Mouse (Mus musculus) kidney, adult 11 months (tissue): Measurements from ENCODE around the gene Tm7sf2.
"Not testable (repeated sequence)": the region's sequence is repeated elsewhere in the genome, so short reads cannot be mapped to it uniquely, and the experiment has no call there.

Experiments
- DNase-seq: peaks from one replicate; pipeline ENCODE4 v3.0.0; 2022

Gene Tm7sf2

DNA sequence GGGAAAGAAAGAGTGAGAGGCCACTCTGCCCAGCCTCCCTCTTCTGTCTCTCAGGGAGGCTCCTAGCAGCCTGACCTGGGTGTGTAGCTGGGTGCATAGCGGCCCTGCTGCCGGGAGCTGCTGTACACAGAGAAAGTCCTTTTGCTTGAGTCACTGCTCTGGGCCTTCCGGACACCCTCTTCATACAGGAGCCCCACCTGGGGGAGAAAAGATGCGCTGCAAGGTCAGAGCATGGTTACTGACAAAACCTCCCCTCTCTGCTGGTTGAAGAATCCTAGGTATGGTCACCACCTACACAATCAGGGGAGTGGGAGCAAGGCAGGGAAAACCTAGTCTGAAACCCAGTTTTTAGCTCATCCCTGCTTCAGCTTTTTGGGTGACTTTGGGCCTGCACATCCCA is 778 bp upstream of the Tm7sf2 start:
- no peak for DNase-seq

GRCm38 (mm10) chr19:6067011-6067723 is 1.0 kb downstream of the Tm7sf2 start:
- peak; percentile 84 for DNase-seq

DNA sequence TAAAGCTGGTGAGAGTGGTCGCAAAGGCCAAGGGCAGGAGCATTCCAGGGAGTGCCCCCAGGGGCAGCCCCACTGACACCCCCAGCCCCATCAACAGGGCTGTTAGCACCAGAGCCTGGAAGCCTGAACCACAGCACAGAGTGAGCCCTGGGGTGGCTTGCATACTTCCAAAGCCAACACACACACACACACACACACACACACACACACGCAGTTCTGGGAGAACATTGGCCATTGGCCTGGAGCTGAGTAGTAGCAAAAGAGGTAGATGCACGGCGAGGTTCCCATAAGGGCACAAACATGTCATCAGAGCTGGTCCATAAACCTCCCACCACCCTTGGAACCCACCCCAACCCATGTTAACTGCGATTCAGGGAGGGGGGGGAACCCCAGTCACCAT is 1.6 kb downstream of the Tm7sf2 start:
- no peak for DNase-seq

DNA sequence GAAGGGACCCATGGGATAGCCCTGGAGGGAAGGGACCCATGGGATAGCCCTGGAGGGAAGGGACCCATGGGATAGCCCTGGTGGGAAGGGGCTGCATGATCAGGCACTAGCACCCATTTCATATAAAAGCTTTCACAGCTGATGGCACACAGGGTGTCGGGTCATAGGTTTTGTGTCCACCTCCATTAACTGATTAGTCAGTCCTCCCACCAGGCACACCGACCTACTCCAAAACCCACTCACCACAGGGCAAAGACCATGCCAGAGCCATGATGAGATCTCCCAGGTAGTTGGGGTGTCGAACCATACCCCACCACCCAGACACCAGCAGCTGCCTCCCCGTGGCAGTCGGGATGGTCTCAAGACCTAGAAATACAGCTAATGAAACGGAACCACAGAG is 5.1 kb downstream of the Tm7sf2 start:
- DNase-seq, result no peak

- DNase-seq, result no peak
Observed at GRCm38 (mm10) chr19:6062418-6062817, 5.8 kb downstream of the Tm7sf2 start.

GRCm38 (mm10) chr19:6061641-6062302 is 6.4 kb downstream of the Tm7sf2 start:
- peak; percentile 50 for DNase-seq

DNA sequence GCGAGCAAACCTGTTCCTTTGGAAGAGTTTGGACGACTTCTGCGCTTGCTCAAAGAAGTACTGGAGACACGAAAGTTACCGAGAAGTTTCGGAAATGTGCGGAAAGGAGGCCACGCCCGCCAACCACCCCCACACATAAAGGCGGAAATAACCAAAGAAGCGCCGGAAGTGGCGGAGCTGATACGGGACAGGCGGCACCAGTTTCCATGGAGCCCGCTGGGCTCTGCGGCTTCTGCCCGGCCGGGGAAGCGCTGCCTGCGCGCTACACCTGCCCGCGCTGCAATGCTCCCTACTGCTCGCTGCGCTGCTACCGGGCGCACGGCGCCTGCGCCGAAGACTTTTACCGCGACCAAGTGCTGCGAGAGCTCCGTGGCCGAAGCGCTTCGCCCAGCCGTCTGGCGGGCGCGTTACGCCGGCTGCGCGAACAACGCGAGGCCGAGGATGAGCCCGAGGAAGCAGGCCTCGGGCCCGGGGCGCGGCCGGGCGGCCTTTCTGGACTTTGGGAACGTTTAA is 7.1 kb downstream of the Tm7sf2 start, which contains the start of gene Znhit2:
Gene Znhit2 (plus strand): TSS at position 172 of the 513 bp plus-strand sequence.
- peak; percentile 96 for DNase-seq

DNA sequence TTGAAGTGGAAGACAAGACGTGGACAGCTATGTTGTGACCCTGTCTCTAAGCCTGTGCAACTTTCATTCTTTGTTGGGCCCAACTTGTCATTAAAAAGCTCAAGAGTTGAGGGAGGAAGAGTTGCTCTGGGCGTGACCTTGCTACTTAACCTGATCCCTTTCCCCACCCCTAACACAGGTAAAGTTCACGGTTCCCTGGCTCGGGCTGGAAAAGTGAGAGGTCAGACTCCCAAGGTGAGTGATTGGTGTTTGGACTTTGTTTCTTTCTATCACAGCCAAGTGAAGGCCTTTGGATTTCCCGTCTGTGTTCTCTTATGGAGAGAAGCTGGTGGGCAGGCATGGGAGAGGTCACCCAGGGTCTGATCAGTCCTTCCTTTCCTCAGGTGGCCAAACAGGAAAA is 9.2 kb downstream of the Tm7sf2 start:
- peak; percentile 55 for DNase-seq

DNA sequence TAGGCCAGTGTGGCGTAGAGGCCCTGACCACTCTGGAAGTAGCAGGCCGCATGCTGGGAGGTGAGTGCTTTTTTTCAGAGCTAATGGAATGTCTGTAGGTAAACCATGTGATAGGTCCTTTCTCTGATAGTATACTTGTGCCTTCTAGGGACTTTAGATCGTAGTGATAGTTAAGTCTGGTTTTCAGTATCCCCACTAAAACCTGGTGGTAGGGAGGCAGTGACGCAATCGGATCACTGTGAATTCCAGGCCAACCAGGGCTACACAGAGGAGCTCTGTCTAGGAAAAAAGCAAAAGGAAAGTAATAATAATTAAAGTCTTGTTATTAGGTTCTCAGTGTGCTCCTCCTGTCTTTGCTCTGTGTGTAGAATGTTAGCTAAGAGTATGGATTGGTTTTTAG is 9.7 kb downstream of the Tm7sf2 start:
- DNase-seq, result no peak

GRCm38 (mm10) chr19:6057313-6058096 is 10.7 kb downstream of the Tm7sf2 start, which contains the start of the genes Mrpl49 and Fau:
Gene Mrpl49 (minus strand): TSS chr19:6057785.
Gene Fau (plus strand): TSS chr19:6057844.
- DNase-seq, result peak; percentile 98

DNA sequence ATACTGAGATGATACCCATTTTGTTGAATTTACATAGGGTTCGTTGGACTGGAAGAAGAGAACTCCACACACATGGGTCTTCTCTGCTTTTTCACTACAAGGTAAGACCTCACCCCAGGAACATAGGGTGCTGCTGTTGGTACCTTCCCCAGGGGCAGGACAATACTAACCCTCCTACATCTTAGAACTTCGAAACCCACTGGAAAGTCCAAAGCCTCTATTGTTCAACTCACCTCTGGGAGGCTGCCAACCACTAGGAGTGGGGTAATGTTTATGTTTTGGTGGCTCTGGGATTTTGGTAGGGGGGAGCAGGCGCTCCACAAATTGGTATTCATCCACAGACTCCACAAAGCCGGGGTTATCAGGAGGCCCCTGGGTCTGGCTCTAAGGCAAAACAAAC is 11.5 kb downstream of the Tm7sf2 start:
- peak; percentile 12 for DNase-seq

- no peak for DNase-seq
Observed at GRCm38 (mm10) chr19:6054296-6054695, 13.9 kb downstream of the Tm7sf2 start.

- DNase-seq, result peak; percentile 6
Observed at GRCm38 (mm10) chr19:6052516-6052915, 15.7 kb downstream of the Tm7sf2 start.

DNA sequence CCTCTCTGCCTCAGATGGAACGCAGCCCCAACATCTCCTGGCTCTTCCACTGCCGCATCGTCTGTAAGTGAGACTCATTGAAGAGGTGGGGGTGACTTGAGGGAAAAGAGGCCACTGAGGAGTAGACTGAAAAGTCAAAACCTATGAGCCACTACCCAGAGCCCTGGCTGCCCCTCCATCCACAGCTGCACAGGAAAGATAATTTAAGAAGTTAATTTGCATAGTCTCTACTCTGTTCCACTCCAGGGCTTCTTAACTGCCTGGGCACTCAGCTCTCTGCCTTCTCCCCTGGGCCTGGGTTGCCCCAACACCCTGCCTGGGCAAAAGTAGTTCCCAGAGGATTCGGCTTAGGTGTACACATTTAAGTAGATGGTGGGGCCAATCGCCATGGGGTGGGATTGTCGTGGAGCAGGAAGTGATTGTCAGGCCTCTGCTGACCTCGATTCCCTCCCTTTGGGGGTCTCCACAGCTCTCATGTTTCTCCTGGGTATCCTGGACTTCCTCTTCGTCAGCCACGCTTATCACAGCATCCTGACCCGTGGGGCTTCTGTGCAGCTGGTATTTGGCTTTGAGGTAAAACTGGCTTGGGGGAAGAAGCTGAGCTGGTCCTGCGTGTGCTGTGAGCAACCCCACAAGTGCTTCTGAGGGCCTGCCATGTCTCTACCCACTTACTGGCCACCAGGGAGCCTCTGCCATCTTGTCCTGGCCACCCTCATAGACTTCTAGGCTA is 19.3 kb downstream of the Tm7sf2 start:
- DNase-seq, result peak; percentile 8

GRCm38 (mm10) chr19:6047899-6048166 is 20.3 kb downstream of the Tm7sf2 start:
- peak; percentile 23 for DNase-seq

- peak; percentile 23 for DNase-seq
Observed at GRCm38 (mm10) chr19:6047154-6047898, 20.8 kb downstream of the Tm7sf2 start.

- peak; percentile 95 for DNase-seq
Observed at GRCm38 (mm10) chr19:6046294-6047153, 21.6 kb downstream of the Tm7sf2 start, which contains the start of gene Syvn1. Gene Syvn1 (plus strand): TSS chr19:6046576.

DNA sequence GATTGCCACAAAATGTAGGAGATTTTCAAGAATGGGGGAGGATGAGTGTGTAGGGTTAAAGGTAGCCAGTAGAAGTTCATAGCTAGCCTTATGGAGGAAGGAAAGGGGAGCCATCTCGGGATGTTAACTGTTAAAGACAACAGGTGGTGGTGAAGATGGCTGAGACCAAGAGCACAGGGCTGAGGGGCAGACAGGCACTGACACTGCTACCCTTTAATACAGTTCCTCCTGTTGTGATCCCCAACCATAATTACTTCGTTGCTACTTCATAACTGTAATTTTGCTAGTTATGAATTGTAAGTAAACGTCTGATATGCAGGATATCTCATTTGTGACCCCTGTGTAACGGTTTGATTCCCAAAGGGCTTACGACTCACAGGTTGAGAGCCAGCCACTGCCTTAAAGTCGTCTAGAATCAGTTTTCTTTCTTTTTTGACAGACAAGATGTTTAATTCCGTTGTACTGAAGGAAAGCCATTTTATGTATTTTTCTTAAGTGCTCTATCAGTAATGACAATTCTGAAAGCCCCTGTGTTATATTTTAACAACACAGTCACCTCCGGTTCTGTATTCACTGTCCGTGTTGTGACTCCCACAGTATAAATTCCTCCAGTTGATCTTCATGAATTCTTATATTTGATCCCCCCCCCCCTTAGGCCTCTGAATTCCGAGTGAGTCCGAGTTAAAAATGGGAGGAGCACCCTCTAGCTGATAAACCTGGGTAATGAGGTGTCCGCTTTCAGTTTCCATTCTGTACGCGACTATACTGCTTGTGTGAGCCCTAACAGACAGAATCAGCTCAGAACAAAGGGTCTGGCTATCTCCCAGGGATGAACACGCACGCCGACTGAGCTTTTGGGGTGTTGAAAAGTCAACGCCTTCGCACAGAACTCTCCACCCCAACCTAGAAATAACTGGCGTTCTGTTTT is 22.5 kb downstream of the Tm7sf2 start:
- DNase-seq, result no peak

- not testable (repeated sequence) for DNase-seq
Observed at GRCm38 (mm10) chr19:6044102-6044501, 24.1 kb downstream of the Tm7sf2 start.

- peak; percentile 4 for DNase-seq
Observed at GRCm38 (mm10) chr19:6042293-6042692, 25.9 kb downstream of the Tm7sf2 start.
